Mouse (Mus musculus): ENCODE data around the gene Cpne4.

DNA sequence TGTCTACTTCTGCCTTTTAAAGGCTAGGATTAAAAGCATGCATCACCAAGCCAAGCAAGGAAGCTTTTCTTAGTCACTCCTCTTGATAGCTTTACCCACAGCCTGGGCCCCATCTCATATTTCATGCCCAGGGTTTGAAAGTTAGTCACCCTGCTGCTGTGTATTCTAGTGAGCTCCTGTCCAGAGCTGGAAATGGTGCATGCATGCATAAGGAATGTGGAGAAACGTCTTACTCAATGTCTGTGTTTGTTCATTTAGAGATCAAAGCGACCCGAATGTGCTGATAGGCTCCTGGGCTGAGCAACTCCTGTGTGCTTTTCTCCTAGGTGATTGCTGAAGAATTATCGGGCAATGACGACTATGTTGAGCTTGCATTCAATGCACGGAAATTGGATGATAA lies 354.0 kb downstream of the Cpne4 start:
- no peak for TF ChIP-seq NELFE (IDR thresholded peaks at IDR 0.05; ENCODE audit: low read depth, low read length)
- TF ChIP-seq POLR2A (IDR thresholded peaks at IDR 0.05; ENCODE audit: low read depth, low read length): no peak
- no peak for TF ChIP-seq BHLHE40 (IDR thresholded peaks at IDR 0.05; ENCODE audit: low read depth, low read length)
- no peak for TF ChIP-seq EP300 (IDR thresholded peaks at IDR 0.05; ENCODE audit: low read length)
- no peak for TF ChIP-seq CTCF (conservative IDR thresholded peaks at IDR 0.05 in 1 of 2, IDR thresholded peaks at IDR 0.05 in 1 of 2; ENCODE audit: low read depth in 2 of 2, low read length in 2 of 2)
- TF ChIP-seq ZKSCAN1 (IDR thresholded peaks at IDR 0.05; ENCODE audit: borderline replicate concordance, low read depth, low read length): no peak
- no peak for TF ChIP-seq CHD2 (IDR thresholded peaks at IDR 0.05; ENCODE audit: low read length)
- TF ChIP-seq USF1 (IDR thresholded peaks at IDR 0.05; ENCODE audit: low read depth, low read length): no peak
- TF ChIP-seq MYC (IDR thresholded peaks at IDR 0.05; ENCODE audit: low read depth, low read length): no peak
- TF ChIP-seq SMC3 (IDR thresholded peaks at IDR 0.05; ENCODE audit: low read depth, low read length): no peak
- TF ChIP-seq TCF12 (IDR thresholded peaks at IDR 0.05; ENCODE audit: low read depth, low read length): no peak
